Mouse (Mus musculus) T-helper 2 cell (primary cell): Measurements from ENCODE around the gene Sirpb1c.
"Not testable (repeated sequence)": the region's sequence is repeated elsewhere in the genome, so short reads cannot be mapped to it uniquely, and the experiment has no call there.

Source experiments
- in situ Hi-C: fragments of 300-600 bp; cut with MboI, MseI; formaldehyde crosslinking; loops from one replicate; pipeline ENCODE4 v1.15.1; 2025; ENCODE audit warnings: high pct_unique_total_duplicates

Sirpb1c gene

GRCm38 (mm10) chr3:15848280-15848679 lies at the start of gene Sirpb1c:
Sirpb1c (minus strand) TSS chr3:15848528.
- in situ Hi-C loops: loop anchor here (5.0 kb wide), 1 partner anchor 271 kb away; the partner anchor contains the start of gene Sirpb1b

DNA sequence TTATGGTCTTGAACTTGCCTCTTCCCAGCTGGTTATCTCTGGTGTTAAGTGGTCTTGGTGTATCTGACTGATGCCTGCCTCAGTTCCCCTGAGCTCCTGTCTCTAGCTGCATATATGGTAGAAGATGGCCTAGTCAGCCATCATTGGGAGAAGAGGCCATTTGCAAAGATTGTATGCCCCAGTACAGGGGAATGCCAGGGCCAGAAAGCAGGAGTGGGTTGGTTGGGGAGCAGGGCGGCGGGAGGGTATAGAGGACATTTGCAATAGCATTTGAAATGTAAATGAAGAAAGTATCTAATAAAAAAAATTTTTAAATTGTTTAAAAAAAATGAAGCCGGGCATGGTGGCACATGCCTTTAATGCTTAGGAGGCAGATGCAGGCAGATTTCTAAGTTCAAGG lies 38.1 kb upstream of the Sirpb1c start:
- in situ Hi-C loops: no loop called here

GRCm38 (mm10) chr3:15855773-15856172 lies 7.4 kb upstream of the Sirpb1c start:
- in situ Hi-C loops: not testable (repeated sequence)

DNA sequence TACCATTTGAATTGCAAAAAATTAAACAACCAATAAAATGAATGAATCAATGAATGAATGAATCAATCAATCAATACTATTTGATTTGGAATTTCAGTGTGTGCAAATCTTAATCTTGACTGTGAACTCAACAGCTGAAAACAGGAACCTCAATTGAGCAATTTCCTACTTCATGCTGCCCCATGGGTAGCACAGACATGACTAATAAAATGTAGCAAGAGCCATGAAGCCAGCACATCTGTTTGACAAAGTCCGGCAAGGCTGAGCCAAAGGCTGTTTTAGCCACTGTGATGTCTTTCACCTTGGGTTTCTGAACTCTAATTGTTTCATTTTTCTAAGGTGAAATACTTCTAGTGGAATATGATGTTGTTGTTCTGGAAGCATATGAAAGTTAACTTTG lies 1.6 kb upstream of the Sirpb1c start:
- in situ Hi-C loops: loop anchor here (5.0 kb wide), 1 partner anchor 273 kb away; the partner anchor contains the start of gene Sirpb1b

DNA sequence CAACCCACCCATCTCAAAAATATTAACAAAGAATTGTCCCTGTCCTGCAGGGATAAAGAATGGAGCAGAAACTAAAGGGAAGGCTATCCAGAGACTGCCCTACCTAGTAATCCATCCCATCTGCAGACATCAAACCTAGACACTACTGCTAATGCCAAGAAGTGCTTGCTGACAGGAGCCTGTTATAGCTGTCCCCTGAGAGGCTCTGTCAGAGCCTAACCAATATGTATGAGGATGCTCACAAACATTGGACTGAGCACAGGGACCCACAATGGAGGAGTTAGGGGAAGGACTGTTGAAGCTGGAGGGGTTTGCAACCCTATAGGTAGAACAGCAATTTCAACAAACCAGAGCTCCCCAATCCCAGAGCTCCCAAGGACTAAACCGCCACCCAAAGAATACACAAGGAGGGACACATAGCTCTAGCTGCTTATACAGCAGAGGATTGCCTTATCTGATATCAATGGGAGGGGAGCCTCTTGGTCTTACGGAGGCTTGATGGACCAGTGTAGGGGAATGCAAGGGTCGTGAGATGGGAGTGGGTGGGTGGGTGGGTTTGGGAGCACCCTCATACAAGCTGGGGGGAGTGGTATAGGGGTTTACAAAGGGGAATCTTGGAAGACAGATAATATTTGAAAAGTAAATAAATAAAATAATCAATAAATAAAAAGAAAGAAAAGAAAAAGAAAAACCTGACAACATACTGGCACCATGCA lies 838 bp downstream of the Sirpb1c start:
- in situ Hi-C loops: loop anchor here (5.0 kb wide), 1 partner anchor 270 kb away; the partner anchor contains the start of gene Sirpb1b

GRCm38 (mm10) chr3:15773642-15774041 lies 74.7 kb downstream of the Sirpb1c start:
- in situ Hi-C loops: loop anchor here (10.0 kb wide), 1 partner anchor 169 kb away; no protein-coding TSS in a partner anchor
